Mouse (Mus musculus) kidney, adult 18-20 months (tissue): ENCODE data around the gene Slc18a3.

Experiments
- DNase-seq: peaks from one replicate; pipeline ENCODE4 v3.0.0; 2021

The Slc18a3 gene

GRCm38 (mm10) chr14:32452552-32452951, 12.1 kb downstream of the Slc18a3 start:
- no peak for DNase-seq

GRCm38 (mm10) chr14:32446989-32447388, 17.7 kb downstream of the Slc18a3 start:
- DNase-seq = no peak

GRCm38 (mm10) chr14:32443446-32443845, 21.2 kb downstream of the Slc18a3 start:
- DNase-seq = no peak

GRCm38 (mm10) chr14:32439744-32440143, 24.9 kb downstream of the Slc18a3 start:
- DNase-seq = no peak

GRCm38 (mm10) chr14:32439316-32439715, 25.3 kb downstream of the Slc18a3 start:
- no peak for DNase-seq

- no peak for DNase-seq
Measured at GRCm38 (mm10) chr14:32437352-32437793, 27.3 kb downstream of the Slc18a3 start.

- no peak for DNase-seq
Measured at GRCm38 (mm10) chr14:32429030-32429602, 35.5 kb downstream of the Slc18a3 start.

GRCm38 (mm10) chr14:32423946-32424345, 40.7 kb downstream of the Slc18a3 start:
- DNase-seq = no peak

- DNase-seq = no peak
Measured at GRCm38 (mm10) chr14:32418747-32419146, 45.9 kb downstream of the Slc18a3 start.
